Mouse (Mus musculus) myocyte (in vitro differentiated cells): ENCODE data around the gene Tbl2.

Experiments used
- CEBPB ChIP-seq: IDR thresholded peaks from 2 replicates; pipeline ENCODE4 v1.6.1; 2011; ENCODE audit warnings: mild to moderate bottlenecking, moderate library complexity; ENCODE audit not compliant: poor library complexity, insufficient read depth, severe bottlenecking
- E2F4 ChIP-seq: IDR thresholded peaks from one replicate; pipeline ENCODE4 v1.6.1; 2011; ENCODE audit warnings: mild to moderate bottlenecking, control low read depth, moderate library complexity; ENCODE audit not compliant: insufficient read depth
- MAX ChIP-seq: IDR thresholded peaks from one replicate; pipeline ENCODE4 v1.6.1; 2011; ENCODE audit warnings: low read depth, mild to moderate bottlenecking, control low read depth
- MYOD1 ChIP-seq, 3 experiments: IDR thresholded peaks; one replicate each; pipeline ENCODE4 v1.6.1; 2011; ENCODE audit warnings: control low read depth in 2 of 3, low read depth in 2 of 3, mild to moderate bottlenecking in 2 of 3, moderate library complexity in 1 of 3; ENCODE audit not compliant: insufficient read length in 2 of 3, control insufficient read depth in 1 of 3
- POLR2A ChIP-seq: IDR thresholded peaks from one replicate; pipeline ENCODE4 v1.6.1; 2011; ENCODE audit warnings: low read depth, mild to moderate bottlenecking, control low read depth, moderate library complexity; ENCODE audit not compliant: insufficient read length
- POLR2AphosphoS2 ChIP-seq: IDR thresholded peaks from one replicate; pipeline ENCODE4 v1.6.1; 2011; ENCODE audit warnings: low read depth, control low read depth; ENCODE audit not compliant: insufficient read length
- REST ChIP-seq: IDR thresholded peaks from one replicate; pipeline ENCODE4 v1.6.1; 2011; ENCODE audit warnings: mild to moderate bottlenecking, control low read depth, moderate library complexity; ENCODE audit not compliant: insufficient read depth, insufficient read length
- SRF ChIP-seq: IDR thresholded peaks from one replicate; pipeline ENCODE4 v1.6.1; 2011; ENCODE audit warnings: low read depth; ENCODE audit not compliant: control insufficient read depth, insufficient read length
- TCF12 ChIP-seq: IDR thresholded peaks from one replicate; pipeline ENCODE4 v1.6.1; 2011; ENCODE audit warnings: mild to moderate bottlenecking, control low read depth; ENCODE audit not compliant: poor library complexity, insufficient read depth, severe bottlenecking
- TCF3 ChIP-seq: IDR thresholded peaks from one replicate; pipeline ENCODE4 v1.6.1; 2011; ENCODE audit warnings: low read depth, control low read depth; ENCODE audit not compliant: insufficient read length
- USF1 ChIP-seq: IDR thresholded peaks from one replicate; pipeline ENCODE4 v1.6.1; 2011; ENCODE audit warnings: low read depth, mild to moderate bottlenecking, control low read depth, moderate library complexity

- no peak for TF ChIP-seq POLR2AphosphoS2
- no peak for TF ChIP-seq POLR2A
- no peak for TF ChIP-seq USF1
- TF ChIP-seq E2F4, result no peak
- TF ChIP-seq CEBPB, result no peak
- no peak for TF ChIP-seq REST
- TF ChIP-seq MYOD1 (IDR thresholded peaks at IDR 0.05; ENCODE audit: control insufficient read depth in 1 of 3, insufficient read length in 2 of 3, low read depth in 2 of 3), result no peak
- no peak for TF ChIP-seq TCF3
- TF ChIP-seq TCF12, result no peak
- TF ChIP-seq MAX, result no peak
- no peak for TF ChIP-seq SRF
Observed at GRCm38 (mm10) chr5:135118589-135119081, 30.8 kb upstream of the Tbl2 start.
